Mouse (Mus musculus) left cerebral cortex, adult 2 months (tissue): ENCODE results near the gene Slc35f4. TPM values are rescaled to one million over a fixed set of nuclear protein-coding genes. Genes with fewer than 3 reads are reported as not detected.
"Not testable (repeated sequence)": the region's sequence is repeated elsewhere in the genome, so short reads cannot be mapped to it uniquely, and the experiment has no call there.

Source experiments
- DNase-seq, 2 experiments: peaks; one replicate each; pipeline ENCODE4 v3.0.0; 2021 to 2022; ENCODE audit warnings: low spot score in 2 of 2, mixed read lengths in 1 of 2; ENCODE audit errors: extremely low spot score in 1 of 2
- H3K27ac ChIP-seq: fragments of 200-600 bp; 2 replicates; pipeline ENCODE4 v1.8.1; 2022
- H3K4me3 ChIP-seq: fragments of 200-600 bp; 2 replicates; pipeline ENCODE4 v1.8.1; 2022
- CTCF ChIP-seq: fragments of 200-600 bp; IDR thresholded peaks from 2 replicates; pipeline ENCODE4 v1.8.1; 2022; ENCODE audit warnings: antibody characterized with exemption, mild to moderate bottlenecking, moderate library complexity
- intact Hi-C: fragments of 180-260 bp; cut with DNase I; formaldehyde crosslinking; loops from one replicate; pipeline ENCODE4 v1.15.1; 2025
- microRNA-seq, 2 experiments: library from miRNA; unstranded; fragments of <30 nt; microRNA quantifications; one replicate each; pipeline ENCODE4 v1.2.0; 2021
- total RNA-seq, 2 experiments: library from RNA; stranded (reverse); gene quantifications; 2 replicates each; pipeline ENCODE4 v1.2.3; 2021

The Slc35f4 gene
- total RNA-seq, 2 experiments from 2014 or later, result 18.5 to 22.5 TPM

- TF ChIP-seq CTCF, result no peak
- H3K27ac ChIP-seq, result no peak overlapping the region
- intact Hi-C loops, result no loop called here
- DNase-seq, result no peak
- no peak overlapping the region for H3K4me3 ChIP-seq
Measured at GRCm38 (mm10) chr14:49302271-49302857, 223.5 kb downstream of the Slc35f4 start.

DNA sequence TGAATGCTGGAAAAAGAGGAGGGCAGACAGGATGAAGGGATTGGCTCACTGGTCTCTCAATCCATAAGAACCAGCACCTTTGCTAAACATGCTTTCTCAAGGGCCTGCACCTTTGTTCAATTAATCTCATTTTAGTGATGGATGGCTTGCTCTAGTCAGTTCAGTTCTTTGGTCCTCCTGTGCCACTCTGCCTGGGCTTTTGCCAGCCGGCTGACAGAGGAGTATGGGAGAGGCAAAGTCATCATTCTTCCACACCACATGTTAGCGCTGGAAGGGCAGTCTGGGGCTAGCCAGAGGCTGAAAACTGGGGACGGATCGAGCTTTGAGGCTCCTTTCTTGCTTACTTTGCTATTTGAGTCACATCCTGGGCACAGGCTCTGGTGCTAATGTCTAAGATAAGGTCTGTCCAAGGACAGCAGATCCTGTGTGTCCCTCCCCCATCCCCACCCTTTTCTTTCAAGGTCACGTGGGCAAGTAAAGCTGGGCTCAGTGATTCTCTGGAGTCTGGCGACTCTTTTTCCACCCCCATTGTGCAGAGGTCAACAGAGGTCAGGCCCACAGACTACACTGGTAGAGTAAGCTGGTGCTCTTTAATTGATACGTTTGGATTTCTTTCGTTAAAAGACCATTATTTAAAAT, 224.7 kb downstream of the Slc35f4 start:
- intact Hi-C loops, result no loop called here
- DNase-seq, result no peak
- Histone ChIP-seq H3K4me3 (no peak overlapping the region), H3K27ac (no peak overlapping the region)
- no peak for TF ChIP-seq CTCF

GRCm38 (mm10) chr14:49300326-49300725, 225.5 kb downstream of the Slc35f4 start:
- DNase-seq, result no peak
- Histone ChIP-seq H3K4me3 (no peak overlapping the region), H3K27ac (no peak overlapping the region)
- intact Hi-C loops, result no loop called here
- TF ChIP-seq CTCF, result no peak

- Histone ChIP-seq H3K27ac (no peak overlapping the region), H3K4me3 (no peak overlapping the region)
- no peak for DNase-seq
- intact Hi-C loops, result no loop called here
- TF ChIP-seq CTCF, result no peak
Measured at GRCm38 (mm10) chr14:49293802-49294449, 231.9 kb downstream of the Slc35f4 start.

DNA sequence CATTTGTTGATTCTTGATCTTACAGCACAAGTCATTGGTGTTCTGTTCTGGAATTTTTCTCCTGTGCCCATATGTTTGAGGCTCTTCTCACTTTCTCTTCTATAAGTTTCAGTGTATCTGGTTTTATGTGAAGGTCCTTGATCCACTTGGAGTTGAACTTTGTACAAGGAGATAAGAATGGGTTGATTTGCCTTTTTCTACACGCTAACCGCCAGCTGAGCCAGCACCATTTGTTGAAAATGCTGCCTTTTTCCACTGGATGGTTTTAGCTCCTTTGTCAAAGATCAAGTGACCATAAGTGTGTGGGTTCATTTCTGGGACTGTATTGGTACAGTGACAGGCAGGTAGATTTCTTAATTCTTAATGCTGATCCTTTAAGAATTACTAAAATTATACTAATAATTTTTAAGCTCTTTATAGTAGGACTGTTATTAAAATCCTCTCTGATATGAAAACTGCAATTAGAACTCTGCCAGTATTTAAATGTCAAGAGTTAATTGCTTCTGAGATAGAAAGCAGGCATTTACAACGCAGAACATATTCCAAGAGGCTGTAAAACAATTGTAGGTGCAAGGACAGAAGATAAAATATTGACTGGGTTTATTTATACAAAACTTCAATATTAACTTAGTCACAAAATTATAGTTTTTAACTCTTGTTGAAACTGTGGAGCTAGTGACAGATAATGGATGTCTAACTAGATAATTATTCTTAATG, 235.7 kb downstream of the Slc35f4 start:
- intact Hi-C loops, result no loop called here
- no peak for TF ChIP-seq CTCF
- Histone ChIP-seq H3K4me3 (no peak overlapping the region), H3K27ac (no peak overlapping the region)
- DNase-seq, result no peak

- peak in 1 of 2 experiments; percentile 22 for DNase-seq
- Histone ChIP-seq H3K27ac (peak overlapping the region; percentile 59), H3K4me3 (no peak overlapping the region)
- intact Hi-C loops, result no loop called here
- TF ChIP-seq CTCF, result no peak
Measured at GRCm38 (mm10) chr14:49283784-49284655, 241.8 kb downstream of the Slc35f4 start.

- no peak for TF ChIP-seq CTCF
- no peak overlapping the region for H3K4me3 ChIP-seq
- no peak for DNase-seq
- H3K27ac ChIP-seq, result no peak overlapping the region
- intact Hi-C loops, result no loop called here
Measured at GRCm38 (mm10) chr14:49278880-49279279, 247.0 kb downstream of the Slc35f4 start.

GRCm38 (mm10) chr14:49278479-49278878, 247.4 kb downstream of the Slc35f4 start:
- DNase-seq, H3K4me3 ChIP-seq, H3K27ac ChIP-seq, intact Hi-C loops: not testable (repeated sequence)

- intact Hi-C loops, result no loop called here
- no peak overlapping the region for H3K27ac ChIP-seq
- DNase-seq, result no peak
- no peak overlapping the region for H3K4me3 ChIP-seq
- TF ChIP-seq CTCF, result no peak
Measured at GRCm38 (mm10) chr14:49277642-49278041, 248.2 kb downstream of the Slc35f4 start.

- intact Hi-C loops, result no loop called here
- no peak for TF ChIP-seq CTCF
Measured at GRCm38 (mm10) chr14:49275376-49275775, 250.5 kb downstream of the Slc35f4 start.

GRCm38 (mm10) chr14:49265286-49266002, 260.4 kb downstream of the Slc35f4 start:
- Histone ChIP-seq H3K4me3 (no peak overlapping the region), H3K27ac (no peak overlapping the region)
- intact Hi-C loops, result no loop called here
- no peak for DNase-seq
- no peak for TF ChIP-seq CTCF

More at GRCm38 (mm10) chr14:49275376-49275775, 250.5 kb downstream of the Slc35f4 start:
- no peak overlapping the region for H3K27ac ChIP-seq
- DNase-seq, result no peak
- no peak overlapping the region for H3K4me3 ChIP-seq

Small RNA genes within 50 kb of the gene (microRNA-seq; reads per million reads assigned to microRNA genes)
- 0 reads per million in 2 experiments for gene Gm22949
